Mouse (Mus musculus) neural tube, embryonic 11.5 days (tissue): Measurements from ENCODE around the gene Tnfaip2. TPM values are rescaled to one million over a fixed set of nuclear protein-coding genes. Genes with fewer than 3 reads are reported as not detected.

ENCODE experiments used
- ATAC-seq: fragments of 200-750 bp; cut with Nextera tagmentation; 2 replicates; pipeline ENCODE4 v1.8.0; 2017; ENCODE audit warnings: moderate number of reproducible peaks, mild to moderate bottlenecking, moderate TSS enrichment, moderate library complexity; ENCODE audit not compliant: insufficient read depth, low FRiP score, low TSS enrichment
- DNase-seq: peaks from one replicate; pipeline ENCODE4 v3.0.0-alpha.2; 2015; ENCODE audit warnings: low spot score
- H3K27ac ChIP-seq: fragments of 300-500 bp; sonication (generic); 2 replicates; pipeline ENCODE4 v1.5.1; 2014; ENCODE audit warnings: low read depth, mild to moderate bottlenecking, low read length
- H3K27me3 ChIP-seq: fragments of 300-500 bp; sonication (generic); 2 replicates; pipeline ENCODE4 v1.6.1; 2014; ENCODE audit warnings: mild to moderate bottlenecking, low read length, mixed read lengths; ENCODE audit not compliant: control insufficient read depth, insufficient read depth
- H3K36me3 ChIP-seq: fragments of 300-500 bp; sonication (generic); 2 replicates; pipeline ENCODE4 v1.6.1; 2014; ENCODE audit warnings: mild to moderate bottlenecking, low read length, moderate library complexity, mixed read lengths; ENCODE audit not compliant: control insufficient read depth, insufficient read depth
- H3K4me1 ChIP-seq: fragments of 300-500 bp; sonication (generic); 2 replicates; pipeline ENCODE4 v1.6.1; 2014; ENCODE audit warnings: low read length, mixed read lengths; ENCODE audit not compliant: control insufficient read depth, insufficient read depth
- H3K4me2 ChIP-seq: fragments of 300-500 bp; sonication (generic); 2 replicates; pipeline ENCODE4 v1.6.1; 2014; ENCODE audit warnings: low read depth, mild to moderate bottlenecking, moderate library complexity
- H3K4me3 ChIP-seq: fragments of 300-500 bp; sonication (generic); 2 replicates; pipeline ENCODE4 v1.5.1; 2014; ENCODE audit warnings: low read depth, low read length
- H3K9ac ChIP-seq: fragments of 300-500 bp; sonication (generic); 2 replicates; pipeline ENCODE4 v1.6.1; 2014; ENCODE audit warnings: mild to moderate bottlenecking, low read length
- H3K9me3 ChIP-seq: fragments of 300-500 bp; sonication (generic); 2 replicates; pipeline ENCODE4 v1.6.1; 2016; ENCODE audit warnings: low read length; ENCODE audit not compliant: control insufficient read depth
- WGBS: fragments of 180-500 bp; shearing (Covaris S2); extraction: QIAGEN DNeasy Blood & Tissue Kit; methylation state at CpG from one replicate; pipeline ENCODE4 v1.1.7; 2014; 5-methylcytosine and 5-hydroxymethylcytosine counted together
- polyA plus RNA-seq: library from polyadenylated mRNA; unstranded; fragments of >200 nt; fragmentation: Nextera tagmentation; extraction: Ambion mirVana; gene quantifications from 2 replicates; pipeline ENCODE4 v1.2.1, GENCODE M21; 2014

The Tnfaip2 gene
- polyA plus RNA-seq, 1 experiment from 2014 or later, result 3.7 TPM

GRCm38 (mm10) chr12:111425258-111425657 is 17.0 kb upstream of the Tnfaip2 start:
- H3K4me1 ChIP-seq, result peaks cover 2% of the 10 kb centered on the region; the same call in 1 of the 2 replicates
- no peak overlapping the region for H3K27ac ChIP-seq
- H3K27me3 ChIP-seq, result peaks cover 86% of the 10 kb centered on the region
- ATAC-seq (0 out of 2 replicates have a peak, but pooled peaks have one; percentile 36), DNase-seq (peak; percentile 87)
- H3K9me3 ChIP-seq, result no peaks in the 10 kb centered on the region
- H3K9ac ChIP-seq, result no peak overlapping the region
- 4% methylated on average over 15 of the region's 15 CpGs for WGBS
- H3K36me3 ChIP-seq, result no peaks in the 10 kb centered on the region
- H3K4me2 ChIP-seq, result no peak overlapping the region
- no peak overlapping the region for H3K4me3 ChIP-seq

- H3K27me3 ChIP-seq, result peaks cover 92% of the 10 kb centered on the region
- no peak overlapping the region for H3K4me3 ChIP-seq
- H3K4me1 ChIP-seq, result peaks cover 2% of the 10 kb centered on the region; the same call in 1 of the 2 replicates
- H3K9me3 ChIP-seq, result no peaks in the 10 kb centered on the region
- DNase-seq (peak; percentile 90), ATAC-seq (0 out of 2 replicates have a peak, but pooled peaks have one; percentile 45)
- H3K27ac ChIP-seq, result no peak overlapping the region
- 16% methylated on average over 29 of the region's 29 CpGs for WGBS
- no peak overlapping the region for H3K4me2 ChIP-seq
- no peaks in the 10 kb centered on the region for H3K36me3 ChIP-seq
- no peak overlapping the region for H3K9ac ChIP-seq
These were observed 16.3 kb upstream of the Tnfaip2 start for GRCm38 (mm10) chr12:111425789-111426460.

- no peak for DNase-seq
- 45% methylated on average over 12 of the region's 12 CpGs for WGBS
- peaks cover 2% of the 10 kb centered on the region; the same call in 1 of the 2 replicates for H3K4me1 ChIP-seq
These were observed 14.7 kb upstream of the Tnfaip2 start for GRCm38 (mm10) chr12:111427438-111428113.

GRCm38 (mm10) chr12:111428364-111428763 is 13.9 kb upstream of the Tnfaip2 start:
- DNase-seq, result no peak
- no peak overlapping the region for H3K4me3 ChIP-seq
- H3K9ac ChIP-seq, result no peak overlapping the region; the same call in 1 of the 2 replicates
- no peaks in the 10 kb centered on the region for H3K9me3 ChIP-seq
- no peak for ATAC-seq
- H3K27me3 ChIP-seq, result peaks cover 88% of the 10 kb centered on the region
- no peak overlapping the region for H3K4me2 ChIP-seq
- no peaks in the 10 kb centered on the region for H3K36me3 ChIP-seq
- WGBS, result 13% methylated on average over 8 of the region's 8 CpGs
- H3K4me1 ChIP-seq, result peaks cover 2% of the 10 kb centered on the region; the same call in 1 of the 2 replicates
- no peak overlapping the region for H3K27ac ChIP-seq

More at GRCm38 (mm10) chr12:111427438-111428113, 14.7 kb upstream of the Tnfaip2 start:
- Histone ChIP-seq H3K4me3 (no peak overlapping the region), H3K9ac (no peak overlapping the region), H3K4me2 (no peak overlapping the region), H3K27ac (no peak overlapping the region), H3K9me3 (no peaks in the 10 kb centered on the region), H3K36me3 (no peaks in the 10 kb centered on the region), H3K27me3 (peaks cover 93% of the 10 kb centered on the region)
- ATAC-seq, result no peak

GRCm38 (mm10) chr12:111428961-111429911 is 13.0 kb upstream of the Tnfaip2 start:
- Histone ChIP-seq H3K9me3 (no peaks in the 10 kb centered on the region), H3K4me2 (peak overlapping the region; percentile 60), H3K36me3 (no peaks in the 10 kb centered on the region), H3K27me3 (peaks cover 79% of the 10 kb centered on the region), H3K27ac (no peak overlapping the region), H3K9ac (peak overlapping the region; percentile 56), H3K4me1 (peaks cover 2% of the 10 kb centered on the region; the same call in 1 of the 2 replicates), H3K4me3 (peak overlapping the region; percentile 25)
- WGBS, result under 1% methylated on average over 40 of the region's 40 CpGs
- DNase-seq (peak; percentile 77), ATAC-seq (no peak)

GRCm38 (mm10) chr12:111430049-111430867 is 12.0 kb upstream of the Tnfaip2 start:
- ATAC-seq (no peak), DNase-seq (no peak)
- Histone ChIP-seq H3K9ac (no peak overlapping the region), H3K36me3 (no peaks in the 10 kb centered on the region), H3K27me3 (peaks cover 69% of the 10 kb centered on the region), H3K4me2 (peak overlapping the region; percentile 60), H3K4me3 (peak overlapping the region; percentile 25), H3K4me1 (peaks cover 2% of the 10 kb centered on the region; the same call in 1 of the 2 replicates), H3K9me3 (no peaks in the 10 kb centered on the region), H3K27ac (no peak overlapping the region)
- 7% methylated on average over 27 of the region's 27 CpGs for WGBS

- H3K4me1 ChIP-seq, result peaks cover 2% of the 10 kb centered on the region; the same call in 1 of the 2 replicates
These were observed 11.1 kb upstream of the Tnfaip2 start for GRCm38 (mm10) chr12:111430868-111431817.

More at GRCm38 (mm10) chr12:111430868-111431817, 11.1 kb upstream of the Tnfaip2 start:
- ATAC-seq (no peak), DNase-seq (no peak)
- Histone ChIP-seq H3K4me2 (no peak overlapping the region), H3K36me3 (no peaks in the 10 kb centered on the region), H3K27ac (no peak overlapping the region), H3K4me3 (no peak overlapping the region), H3K27me3 (peaks cover 64% of the 10 kb centered on the region), H3K9me3 (no peaks in the 10 kb centered on the region), H3K9ac (no peak overlapping the region)
- 26% methylated on average over 14 of the region's 14 CpGs for WGBS
